Comparison of ENCODE assay signal across 8 mouse cellular contexts in the genomic region with DNA sequence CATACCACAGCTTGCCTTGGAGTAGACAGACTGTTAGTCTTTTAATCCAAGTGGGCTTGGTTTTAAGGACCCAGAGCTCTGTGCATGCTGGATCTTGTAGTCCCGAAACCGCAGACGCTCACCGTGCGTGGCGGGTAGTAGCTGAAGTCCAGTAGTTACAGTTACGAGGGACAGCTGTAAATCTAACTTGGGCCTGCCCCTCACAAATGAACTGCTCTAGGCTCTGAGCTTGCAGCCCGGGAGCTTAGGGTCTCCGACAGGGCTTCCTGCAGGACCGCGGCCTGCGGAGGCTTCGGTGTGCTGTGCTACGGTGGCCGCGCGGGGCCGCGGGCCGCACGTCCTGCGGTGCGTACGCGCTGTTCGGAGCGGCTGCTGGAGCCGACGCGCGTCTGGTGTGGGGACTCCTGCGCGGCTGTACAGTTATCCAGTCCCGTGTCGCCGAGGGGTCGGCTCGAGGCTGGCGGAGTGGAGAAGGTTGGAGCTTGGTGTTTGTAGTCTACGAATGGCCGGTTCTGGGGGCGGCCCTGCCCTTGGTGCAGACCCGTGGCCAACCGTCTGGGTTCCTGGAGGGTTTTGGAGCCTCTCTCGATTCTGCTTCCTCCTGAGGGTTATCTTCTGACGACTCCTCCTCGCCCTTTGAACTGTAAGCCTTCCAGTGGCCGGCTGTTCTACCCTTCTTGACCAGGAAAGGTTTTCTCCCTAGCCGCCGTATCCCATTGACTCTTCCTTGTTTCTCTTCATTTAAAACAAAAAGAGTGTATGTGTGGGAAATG. TPM values are rescaled to one million over a fixed set of nuclear protein-coding genes. Genes with fewer than 3 reads are reported as not detected.
DNase-seq lines count a peak whose midpoint lies in the region; ATAC-seq lines count a peak whose summit lies in the region.

A gene (plus strand): TSS at position 125 of the 773 bp plus-strand sequence.

- H3K9me3 ChIP-seq in intestine, embryonic 14.5 days (ENCODE audit: control insufficient read depth, low read length), result no peaks in the 10 kb centered on the region

- H3K9ac ChIP-seq in intestine, embryonic 14.5 days (ENCODE audit: low read length), result peak within 1 kb of the TSS; percentile 81

- peak within 1 kb of the TSS; percentile 96 for H3K27ac ChIP-seq in intestine, embryonic 14.5 days (ENCODE audit: low read depth)

- H3K27me3 ChIP-seq in intestine, embryonic 14.5 days (replicated peaks; ENCODE audit: control insufficient read depth, insufficient read depth, low read length), result no peaks in the 10 kb centered on the region

- H3K4me1 ChIP-seq in intestine, embryonic 14.5 days (replicated peaks; ENCODE audit: control insufficient read depth, insufficient read depth, low read length), result peaks cover 6% of the 10 kb centered on the region; the same call in 1 of the 2 replicates

- H3K4me2 ChIP-seq in intestine, embryonic 14.5 days (ENCODE audit: low read length), result peak within 1 kb of the TSS; percentile 77

- ATAC-seq in intestine, embryonic 14.5 days (replicated peaks; ENCODE audit: low FRiP score, low TSS enrichment, low read depth), result peak; percentile 95
- peak; percentile 84 for ATAC-seq in megakaryocyte-erythroid progenitor cell, adult 5-6 weeks (replicated peaks; ENCODE audit: low FRiP score, low TSS enrichment, poor library complexity, severe bottlenecking)

- WGBS in intestine, embryonic 14.5 days, result under 1% methylated on average over 50 of the region's 50 CpGs

- peak within 1 kb of the TSS; percentile 77 for H3K4me3 ChIP-seq in intestine, embryonic 14.5 days (ENCODE audit: low read depth, low read length)

- H3K36me3 ChIP-seq in intestine, embryonic 14.5 days (ENCODE audit: control insufficient read depth, insufficient read depth, low read length), result no peaks in the 10 kb centered on the region

- intact Hi-C loops in gastrocnemius, postnatal 36 days (cut with DNase I), result loop anchor here (5.0 kb wide), 1 partner anchor 267 kb away; no protein-coding TSS in a partner anchor
- intact Hi-C loops in left cerebral cortex, postnatal 14 days (cut with DNase I), result no loop called here

- peak; percentile 66 for DNase-seq in adrenal gland, adult 8-10 months
- peak; percentile 72 for DNase-seq in embryo, embryonic 11.5 days (ENCODE audit: low read depth, low spot score)
- DNase-seq in gastrocnemius, postnatal 36 days, result peak; percentile 54 to 89
- peak; percentile 97 for DNase-seq in intestine, embryonic 14.5 days (ENCODE audit: low spot score)
- peak; percentile 78 to 83 for DNase-seq in left cerebral cortex, postnatal 14 days (ENCODE audit: low spot score in 2 of 2)
- DNase-seq in right cerebral cortex, postnatal 14 days, result peak; percentile 78
- peak; percentile 80 for DNase-seq in urinary bladder, postnatal 25 days (ENCODE audit: low spot score)

RNA-seq across cellular contexts. Expression of the gene that starts here (rescaled TPM):
- 10 to 100 TPM; 17.1 to 21.4 (median 19.4) TPM for total RNA-seq in adrenal gland, adult 8-10 months (2022)
- 1 to 10 TPM; 4.9 to 5.5 TPM for total RNA-seq in gastrocnemius, postnatal 36 days (2021)
- polyA plus RNA-seq in intestine, embryonic 14.5 days (2014; fragmentation: Nextera tagmentation; extraction: Ambion mirVana), result 13.4 and 15.4 TPM in 2 replicates
- total RNA-seq in left cerebral cortex, postnatal 14 days (2021), result 10 to 100 TPM; 37.6 to 39.1 TPM
- 10.2 and 22.9 TPM in 2 replicates for total RNA-seq in megakaryocyte-erythroid progenitor cell, adult 5-6 weeks (2014; fragmentation: Nextera tagmentation)
- total RNA-seq in megakaryocyte-erythroid progenitor cell, adult 5-6 weeks (2017), result 3.4 and 4.7 TPM in 2 replicates

Comparison
In these comparisons a context has a peak if more than half of its experiments do, and no peak if none do; other contexts are left out.
1. Peak in every context shown above with its lines: DNase-seq, ATAC-seq, H3K4me3 ChIP-seq and H3K27ac ChIP-seq.